Mouse (Mus musculus): ENCODE measurements at regions not wholly inside any gene's neighbourhood (a gene's known extent, or its start where the extent isn't known, plus 50 kb on each side); places are given as distances from the start of the nearest gene placed in this dataset.

- Histone ChIP-seq H3K36me3 (ENCODE audit: control insufficient read depth, insufficient read depth) (no peaks in the 10 kb centered on the region), H3K4me2 (ENCODE audit: low read depth, low read length) (no peak overlapping the region), H3K9me3 (replicated peaks; ENCODE audit: control insufficient read depth, low read length) (0 out of 2 replicates have a peak, but pooled peaks cover 3% of the 10 kb centered on the region), H3K27me3 (ENCODE audit: control insufficient read depth, insufficient read depth, low read length) (0 out of 2 replicates have a peak, but pooled peaks cover 2% of the 10 kb centered on the region), H3K4me1 (ENCODE audit: control insufficient read depth, insufficient read depth, low read length) (no peaks in the 10 kb centered on the region), H3K9ac (ENCODE audit: low read length) (no peak overlapping the region), H3K27ac (ENCODE audit: low read length) (no peak overlapping the region), H3K4me3 (ENCODE audit: low read length) (no peak overlapping the region)
- no peak for ATAC-seq (replicated peaks; ENCODE audit: extremely low read depth, insufficient read depth, low FRiP score)
- WGBS = 38% methylated on average over 1 of the region's 1 CpGs
Observed at GRCm38 (mm10) chr11:32937167-32937566, 112.8 kb upstream of the Smim23 start.

GRCm38 (mm10) chr11:32931928-32932327, 107.5 kb upstream of the Smim23 start:
- 63% methylated on average over 9 of the region's 9 CpGs for WGBS
- H3K4me1 ChIP-seq (ENCODE audit: control insufficient read depth, insufficient read depth, low read length) = peaks cover 12% of the 10 kb centered on the region
- H3K27ac ChIP-seq (ENCODE audit: low read length) = no peak overlapping the region
- no peaks in the 10 kb centered on the region for H3K27me3 ChIP-seq (ENCODE audit: control insufficient read depth, insufficient read depth, low read length)
- no peak for ATAC-seq (replicated peaks; ENCODE audit: extremely low read depth, insufficient read depth, low FRiP score)
- 0 out of 2 replicates have a peak, but pooled peaks cover 3% of the 10 kb centered on the region for H3K9me3 ChIP-seq (replicated peaks; ENCODE audit: control insufficient read depth, low read length)
- no peaks in the 10 kb centered on the region for H3K36me3 ChIP-seq (ENCODE audit: control insufficient read depth, insufficient read depth)
- no peak overlapping the region for H3K9ac ChIP-seq (ENCODE audit: low read length)
- no peak overlapping the region for H3K4me2 ChIP-seq (ENCODE audit: low read depth, low read length)
- no peak overlapping the region for H3K4me3 ChIP-seq (ENCODE audit: low read length)

- H3K4me3 ChIP-seq (ENCODE audit: low read length) = no peak overlapping the region
- no peak for ATAC-seq (replicated peaks; ENCODE audit: extremely low read depth, insufficient read depth, low FRiP score)
- H3K9ac ChIP-seq (ENCODE audit: low read length) = no peak overlapping the region
- H3K4me1 ChIP-seq (ENCODE audit: control insufficient read depth, insufficient read depth, low read length) = peaks cover 15% of the 10 kb centered on the region
- H3K27ac ChIP-seq (ENCODE audit: low read length) = no peak overlapping the region
- H3K36me3 ChIP-seq (ENCODE audit: control insufficient read depth, insufficient read depth) = no peaks in the 10 kb centered on the region
- H3K4me2 ChIP-seq (ENCODE audit: low read depth, low read length) = no peak overlapping the region
- H3K9me3 ChIP-seq (replicated peaks; ENCODE audit: control insufficient read depth, low read length) = 0 out of 2 replicates have a peak, but pooled peaks cover 3% of the 10 kb centered on the region
- WGBS = 21% methylated on average over 14 of the region's 14 CpGs
- no peaks in the 10 kb centered on the region for H3K27me3 ChIP-seq (ENCODE audit: control insufficient read depth, insufficient read depth, low read length)
Observed at GRCm38 (mm10) chr11:32931018-32931417, 106.6 kb upstream of the Smim23 start.

DNA sequence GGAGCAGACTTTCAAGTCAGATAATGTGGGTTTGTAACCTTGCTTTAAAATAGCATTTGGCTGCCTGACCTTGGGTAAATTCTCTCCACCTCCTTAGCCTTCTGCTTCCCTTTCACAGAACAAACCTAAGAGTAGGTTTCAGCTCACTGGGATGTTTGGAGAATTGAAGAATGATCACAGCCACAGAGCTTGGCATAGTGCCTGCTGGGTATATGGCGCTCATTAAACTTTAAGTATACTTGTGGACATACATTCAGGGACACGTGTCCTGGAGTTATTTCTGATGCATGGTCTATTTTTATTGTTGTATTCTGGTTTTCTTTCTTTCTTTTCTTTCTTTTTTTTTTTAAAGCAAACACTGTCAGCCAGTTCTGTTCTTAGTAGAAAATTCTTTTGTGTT, 104.4 kb upstream of the Smim23 start:
- ATAC-seq (replicated peaks; ENCODE audit: extremely low read depth, insufficient read depth, low FRiP score) = no peak
- no peaks in the 10 kb centered on the region for H3K36me3 ChIP-seq (ENCODE audit: control insufficient read depth, insufficient read depth)
- whole genome bisulfite sequencing = 50% methylated on average over 2 of the region's 2 CpGs
- no peak overlapping the region for H3K4me2 ChIP-seq (ENCODE audit: low read depth, low read length)
- H3K4me3 ChIP-seq (ENCODE audit: low read length) = no peak overlapping the region
- H3K27ac ChIP-seq (ENCODE audit: low read length) = 0 out of 2 replicates have a peak overlapping the region, but pooled peaks have one; percentile 12
- H3K27me3 ChIP-seq (ENCODE audit: control insufficient read depth, insufficient read depth, low read length) = no peaks in the 10 kb centered on the region
- no peak overlapping the region for H3K9ac ChIP-seq (ENCODE audit: low read length)
- 0 out of 2 replicates have a peak, but pooled peaks cover 3% of the 10 kb centered on the region for H3K9me3 ChIP-seq (replicated peaks; ENCODE audit: control insufficient read depth, low read length)
- H3K4me1 ChIP-seq (ENCODE audit: control insufficient read depth, insufficient read depth, low read length) = peaks cover 15% of the 10 kb centered on the region

GRCm38 (mm10) chr11:32925421-32926271, 101.2 kb upstream of the Smim23 start:
- peak; percentile 82 for ATAC-seq (replicated peaks; ENCODE audit: extremely low read depth, insufficient read depth, low FRiP score)
- Histone ChIP-seq H3K27ac (ENCODE audit: low read length) (peak overlapping the region; percentile 72), H3K36me3 (ENCODE audit: control insufficient read depth, insufficient read depth) (no peaks in the 10 kb centered on the region), H3K9me3 (replicated peaks; ENCODE audit: control insufficient read depth, low read length) (no peaks in the 10 kb centered on the region), H3K9ac (ENCODE audit: low read length) (peak overlapping the region; percentile 61), H3K27me3 (ENCODE audit: control insufficient read depth, insufficient read depth, low read length) (no peaks in the 10 kb centered on the region), H3K4me1 (ENCODE audit: control insufficient read depth, insufficient read depth, low read length) (peaks cover 11% of the 10 kb centered on the region), H3K4me3 (ENCODE audit: low read length) (peak overlapping the region; percentile 31), H3K4me2 (ENCODE audit: low read depth, low read length) (peak overlapping the region; percentile 53)
- 8% methylated on average over 33 of the region's 33 CpGs for WGBS

GRCm38 (mm10) chr11:32924932-32925331, 100.5 kb upstream of the Smim23 start:
- no peaks in the 10 kb centered on the region for H3K36me3 ChIP-seq (ENCODE audit: control insufficient read depth, insufficient read depth)
- H3K9ac ChIP-seq (ENCODE audit: low read length) = no peak overlapping the region
- H3K4me2 ChIP-seq (ENCODE audit: low read depth, low read length) = no peak overlapping the region
- H3K27ac ChIP-seq (ENCODE audit: low read length) = 0 out of 2 replicates have a peak overlapping the region, but pooled peaks have one; percentile 32
- no peaks in the 10 kb centered on the region for H3K27me3 ChIP-seq (ENCODE audit: control insufficient read depth, insufficient read depth, low read length)
- peaks cover 11% of the 10 kb centered on the region for H3K4me1 ChIP-seq (ENCODE audit: control insufficient read depth, insufficient read depth, low read length)
- WGBS = 76% methylated on average over 7 of the region's 7 CpGs
- ATAC-seq (replicated peaks; ENCODE audit: extremely low read depth, insufficient read depth, low FRiP score) = no peak
- no peak overlapping the region for H3K4me3 ChIP-seq (ENCODE audit: low read length)
- H3K9me3 ChIP-seq (replicated peaks; ENCODE audit: control insufficient read depth, low read length) = no peaks in the 10 kb centered on the region

DNA sequence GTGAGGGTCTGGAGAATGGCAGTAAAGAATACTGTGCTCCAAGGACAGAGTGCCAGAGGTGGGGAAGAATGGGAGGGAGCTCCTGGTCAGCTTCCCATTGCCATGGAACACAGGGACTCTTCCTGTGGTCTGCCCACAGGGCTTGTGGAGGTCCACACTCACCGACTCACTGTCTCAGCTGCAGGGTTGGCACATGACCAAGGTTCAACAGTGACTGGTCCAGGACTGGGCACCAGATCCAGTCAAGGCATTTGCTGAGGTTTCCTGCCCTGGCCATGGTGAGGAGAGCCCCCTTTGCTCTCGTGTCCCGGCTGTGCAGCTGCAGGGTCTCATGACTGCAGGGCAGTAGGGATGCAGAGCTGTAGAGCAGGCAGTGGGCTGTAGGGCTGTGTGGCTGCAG, 88.7 kb upstream of the Smim23 start:
- no peaks in the 10 kb centered on the region for H3K4me1 ChIP-seq (ENCODE audit: control insufficient read depth, insufficient read depth, low read length)
- 76% methylated on average over 3 of the region's 3 CpGs for WGBS

DNA sequence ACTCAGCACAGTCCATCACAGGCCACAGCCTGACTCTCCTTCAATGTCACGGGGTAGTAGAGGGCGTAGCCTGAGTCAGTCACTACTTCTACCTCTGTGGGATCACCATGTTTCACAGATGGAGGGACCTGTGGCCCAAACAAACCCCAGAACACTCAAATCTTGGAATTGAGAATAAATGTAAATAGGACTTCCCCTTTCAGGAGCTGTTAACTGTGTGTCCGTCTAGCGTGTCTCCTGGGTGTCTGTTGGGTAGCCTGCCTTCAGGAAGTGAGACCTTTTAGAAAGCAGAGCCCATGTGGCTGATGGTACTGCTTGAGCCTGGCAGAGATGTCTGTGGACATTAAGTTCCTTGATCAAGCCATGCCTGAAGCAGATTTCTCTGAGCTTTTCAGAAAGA, 87.4 kb upstream of the Smim23 start:
- H3K4me2 ChIP-seq (ENCODE audit: low read depth, low read length) = no peak overlapping the region
- H3K9ac ChIP-seq (ENCODE audit: low read length) = no peak overlapping the region
- H3K9me3 ChIP-seq (replicated peaks; ENCODE audit: control insufficient read depth, low read length) = no peaks in the 10 kb centered on the region
- H3K36me3 ChIP-seq (ENCODE audit: control insufficient read depth, insufficient read depth) = no peaks in the 10 kb centered on the region
- no peak overlapping the region for H3K27ac ChIP-seq (ENCODE audit: low read length)
- peaks cover 3% of the 10 kb centered on the region; the same call in 1 of the 2 replicates for H3K27me3 ChIP-seq (ENCODE audit: control insufficient read depth, insufficient read depth, low read length)
- 79% methylated on average over 4 of the region's 4 CpGs for WGBS
- ATAC-seq (replicated peaks; ENCODE audit: extremely low read depth, insufficient read depth, low FRiP score) = no peak
- peaks cover 6% of the 10 kb centered on the region for H3K4me1 ChIP-seq (ENCODE audit: control insufficient read depth, insufficient read depth, low read length)
- H3K4me3 ChIP-seq (ENCODE audit: low read length) = no peak overlapping the region

More for the DNA sequence above, 88.7 kb upstream of the Smim23 start:
- no peak overlapping the region for H3K9ac ChIP-seq (ENCODE audit: low read length)
- H3K9me3 ChIP-seq (replicated peaks; ENCODE audit: control insufficient read depth, low read length) = no peaks in the 10 kb centered on the region
- no peaks in the 10 kb centered on the region for H3K36me3 ChIP-seq (ENCODE audit: control insufficient read depth, insufficient read depth)
- H3K27me3 ChIP-seq (ENCODE audit: control insufficient read depth, insufficient read depth, low read length) = peaks cover 3% of the 10 kb centered on the region; the same call in 1 of the 2 replicates
- no peak overlapping the region for H3K27ac ChIP-seq (ENCODE audit: low read length)
- H3K4me2 ChIP-seq (ENCODE audit: low read depth, low read length) = no peak overlapping the region
- no peak overlapping the region for H3K4me3 ChIP-seq (ENCODE audit: low read length)
- no peak for ATAC-seq (replicated peaks; ENCODE audit: extremely low read depth, insufficient read depth, low FRiP score)

GRCm38 (mm10) chr11:32908723-32909411, 84.5 kb upstream of the Smim23 start:
- Histone ChIP-seq H3K27ac (ENCODE audit: low read length) (no peak overlapping the region), H3K9ac (ENCODE audit: low read length) (no peak overlapping the region), H3K4me1 (ENCODE audit: control insufficient read depth, insufficient read depth, low read length) (peaks cover 6% of the 10 kb centered on the region), H3K4me3 (ENCODE audit: low read length) (no peak overlapping the region), H3K9me3 (replicated peaks; ENCODE audit: control insufficient read depth, low read length) (no peaks in the 10 kb centered on the region), H3K4me2 (ENCODE audit: low read depth, low read length) (no peak overlapping the region), H3K36me3 (ENCODE audit: control insufficient read depth, insufficient read depth) (no peaks in the 10 kb centered on the region), H3K27me3 (ENCODE audit: control insufficient read depth, insufficient read depth, low read length) (no peaks in the 10 kb centered on the region; the same call in 1 of the 2 replicates)
- ATAC-seq (replicated peaks; ENCODE audit: extremely low read depth, insufficient read depth, low FRiP score) = no peak
- WGBS = 82% methylated on average over 14 of the region's 14 CpGs

Data from heart, embryonic 16.5 days (tissue).